Mouse (Mus musculus) lung, adult 18-20 months (tissue): ENCODE data around the gene Pparg.
A peak's percentile ranks its signal among the peaks of the same experiment; 100 is the strongest.

Experiments
- DNase-seq, 2 experiments: peaks; one replicate each; pipeline ENCODE4 v3.0.0; 2022; ENCODE audit warnings: mixed read lengths in 2 of 2

Gene Pparg

DNA sequence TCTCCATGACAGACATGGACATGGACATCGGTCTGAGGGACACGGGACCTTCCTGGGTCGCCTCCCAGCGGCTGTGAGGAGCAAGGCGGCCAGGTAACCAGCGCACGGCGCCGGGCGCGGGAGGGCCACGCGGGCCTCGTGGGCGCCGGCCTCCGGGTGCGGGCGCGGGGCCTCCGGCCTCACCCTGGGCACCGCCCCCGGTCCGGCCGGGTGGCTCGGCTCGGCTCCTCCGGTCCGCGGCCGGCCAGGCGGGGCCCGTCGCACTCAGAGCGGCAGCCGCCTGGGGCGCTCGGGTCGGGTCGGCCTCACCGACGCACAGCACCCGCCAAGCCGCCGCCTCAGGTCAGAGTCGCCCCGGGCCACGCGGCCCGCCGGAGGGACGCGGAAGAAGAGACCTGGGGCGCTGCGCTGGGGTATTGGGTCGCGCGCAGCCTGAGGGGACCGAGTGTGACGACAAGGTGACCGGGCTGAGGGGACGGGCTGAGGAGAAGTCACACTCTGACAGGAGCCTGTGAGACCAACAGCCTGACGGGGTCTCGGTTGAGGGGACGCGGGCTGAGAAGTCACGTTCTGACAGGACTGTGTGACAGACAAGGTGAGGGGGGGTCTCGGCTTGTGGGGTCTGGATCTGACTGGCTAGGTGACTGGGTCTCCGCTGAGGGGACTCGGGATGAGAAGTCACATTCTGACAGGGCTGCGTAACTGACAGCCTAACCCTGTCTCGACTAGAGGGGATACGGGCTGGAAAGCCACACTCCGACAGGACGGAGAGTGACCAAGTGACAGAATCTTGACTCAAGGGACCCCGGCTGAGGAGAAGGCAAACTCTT is at the start of gene Pparg:
Gene Pparg (plus strand): TSS at position 176 of the 830 bp plus-strand sequence.
- DNase-seq: peak; percentile 50 to 60

DNA sequence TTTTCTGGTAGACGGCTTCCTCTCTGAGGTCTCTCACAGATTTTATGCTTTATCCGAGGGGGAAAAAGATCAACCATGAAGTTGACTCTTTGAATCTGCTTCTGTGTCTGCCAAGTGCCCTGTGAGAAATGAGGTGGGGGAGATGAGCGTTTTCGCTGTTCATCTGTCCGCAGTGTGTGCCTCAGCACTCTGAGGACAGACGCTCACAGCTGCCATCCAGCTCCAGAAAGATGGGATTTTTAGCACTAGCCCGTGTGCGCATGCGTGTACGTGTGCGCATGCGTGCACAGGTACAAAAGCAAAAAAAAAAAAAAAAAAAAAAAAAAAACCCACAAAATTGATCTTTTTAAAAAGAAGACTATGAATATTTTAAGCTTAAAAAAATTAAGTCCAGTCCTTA is 48.0 kb upstream of the Pparg start:
- DNase-seq: no peak

DNA sequence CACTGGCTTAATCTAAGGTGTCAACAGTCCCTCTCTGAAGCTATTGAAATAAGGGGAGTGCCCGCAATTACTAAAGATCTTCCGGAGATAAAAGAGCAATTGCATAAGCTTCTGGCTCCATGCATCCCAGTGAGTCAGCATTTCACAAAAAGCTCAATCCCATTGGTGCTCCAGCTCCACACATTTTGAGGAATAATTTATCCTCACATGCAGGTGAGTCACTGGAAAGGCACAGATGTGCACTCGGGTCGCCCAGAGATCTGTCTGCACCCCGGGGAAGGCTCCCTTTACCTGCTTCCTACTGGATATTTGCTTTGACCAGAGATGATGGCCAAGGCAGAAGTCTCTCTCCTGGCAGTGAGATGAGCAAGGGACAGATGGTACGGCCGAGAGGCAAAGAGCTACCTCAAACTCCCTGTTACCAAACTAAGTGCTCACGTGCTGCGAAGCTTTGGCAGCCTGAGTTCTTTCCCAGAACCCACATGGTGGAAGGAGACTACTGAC is 47.5 kb upstream of the Pparg start:
- peak in 1 of 2 experiments; percentile 39 for DNase-seq

DNA sequence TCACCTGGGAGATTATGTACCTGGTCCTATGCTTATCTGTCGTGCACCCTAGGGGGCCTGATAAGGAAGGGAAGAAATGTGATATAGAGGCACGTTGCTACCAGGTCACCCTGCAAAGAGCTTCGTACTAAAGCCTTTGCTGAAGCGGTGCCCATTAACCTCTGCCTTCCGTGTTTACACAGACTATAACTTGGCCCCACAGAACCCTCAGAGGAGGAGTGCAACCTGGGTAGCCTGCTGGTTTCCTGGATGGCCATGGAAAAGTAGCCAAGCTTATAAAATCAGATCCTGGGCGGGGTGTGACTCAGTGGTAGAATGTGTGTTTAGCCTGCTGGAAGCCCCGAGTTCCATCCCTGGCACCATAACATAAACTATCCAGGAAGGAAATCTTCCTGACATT is 46.8 kb upstream of the Pparg start:
- DNase-seq: no peak

DNA sequence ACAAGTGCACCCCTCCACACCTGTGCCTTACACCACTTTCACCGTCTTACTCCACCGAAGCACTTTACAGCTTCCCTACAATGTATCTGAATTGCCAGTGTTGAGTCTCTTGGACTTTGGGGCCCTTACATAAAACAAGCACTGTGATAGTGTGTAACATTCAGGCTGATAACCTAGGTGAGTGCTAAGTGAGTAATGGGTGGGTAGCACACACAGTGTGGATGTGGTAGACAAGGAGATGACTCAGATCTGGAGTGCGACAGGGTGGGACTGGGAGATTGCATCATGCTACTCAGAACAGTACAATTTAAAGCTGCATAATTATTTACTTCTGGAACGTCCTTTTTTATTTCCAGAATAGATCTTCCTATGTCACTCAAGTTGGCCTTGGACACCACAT is 45.0 kb upstream of the Pparg start:
- DNase-seq: peak in 1 of 2 experiments; percentile 31

DNA sequence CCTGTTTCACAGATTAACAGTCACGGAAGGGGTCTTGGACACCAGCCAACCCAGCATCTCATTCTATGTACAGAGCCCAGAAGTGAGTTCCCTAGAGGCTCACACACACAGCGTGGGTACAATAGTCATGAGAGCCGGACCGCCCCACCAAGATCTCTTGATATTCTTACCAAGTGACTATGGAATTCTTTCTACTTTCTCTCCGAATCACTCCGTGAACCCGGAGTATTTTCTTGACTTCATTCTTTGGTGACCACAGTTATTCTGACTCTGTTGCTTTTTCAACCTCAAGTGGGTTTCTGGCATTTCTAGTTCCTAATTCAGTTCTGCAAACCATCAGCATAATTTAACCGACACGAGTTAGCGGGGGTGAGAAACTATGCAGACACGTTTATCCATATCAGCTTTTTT is 43.9 kb upstream of the Pparg start:
- DNase-seq: peak; percentile 25 to 28

DNA sequence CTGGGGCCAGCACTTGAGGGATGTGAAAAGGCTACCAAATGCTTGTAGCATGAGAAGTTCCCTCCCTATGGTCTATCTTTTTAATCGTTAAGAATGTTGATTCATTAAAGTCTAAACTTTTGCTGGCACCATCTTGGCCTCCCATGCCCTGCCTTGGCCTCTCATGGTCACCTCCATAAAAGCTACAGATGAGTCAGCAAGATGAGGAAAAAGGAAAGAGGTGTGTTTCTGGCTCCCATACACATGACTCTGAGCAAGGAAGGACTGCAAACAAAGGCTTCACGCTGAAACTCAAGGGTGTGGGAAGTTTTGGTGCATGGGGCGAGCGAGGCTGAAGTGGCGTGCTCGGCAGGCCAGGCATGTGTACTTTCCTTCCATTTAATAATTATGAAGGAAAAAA is 41.9 kb upstream of the Pparg start:
- DNase-seq: peak in 1 of 2 experiments; percentile 15

DNA sequence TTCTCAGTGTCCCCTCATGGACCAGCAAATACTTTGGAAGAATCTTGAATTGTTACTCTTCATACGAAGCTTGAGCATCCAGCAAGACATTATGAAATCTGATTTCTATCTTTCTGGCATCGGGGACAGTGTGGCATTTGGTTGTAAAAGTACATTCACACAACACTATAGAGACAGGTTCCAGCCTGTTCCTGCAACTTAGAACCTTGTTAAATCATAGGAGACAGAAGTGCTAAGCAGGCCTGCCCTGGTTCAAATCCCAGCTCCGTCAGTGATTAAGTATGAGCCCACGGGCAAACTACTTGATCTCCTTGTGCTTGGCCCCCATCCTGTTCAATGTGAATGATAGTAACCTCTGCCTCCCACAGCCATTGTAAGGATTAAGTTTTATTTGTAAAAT is 41.1 kb upstream of the Pparg start:
- DNase-seq: no peak

DNA sequence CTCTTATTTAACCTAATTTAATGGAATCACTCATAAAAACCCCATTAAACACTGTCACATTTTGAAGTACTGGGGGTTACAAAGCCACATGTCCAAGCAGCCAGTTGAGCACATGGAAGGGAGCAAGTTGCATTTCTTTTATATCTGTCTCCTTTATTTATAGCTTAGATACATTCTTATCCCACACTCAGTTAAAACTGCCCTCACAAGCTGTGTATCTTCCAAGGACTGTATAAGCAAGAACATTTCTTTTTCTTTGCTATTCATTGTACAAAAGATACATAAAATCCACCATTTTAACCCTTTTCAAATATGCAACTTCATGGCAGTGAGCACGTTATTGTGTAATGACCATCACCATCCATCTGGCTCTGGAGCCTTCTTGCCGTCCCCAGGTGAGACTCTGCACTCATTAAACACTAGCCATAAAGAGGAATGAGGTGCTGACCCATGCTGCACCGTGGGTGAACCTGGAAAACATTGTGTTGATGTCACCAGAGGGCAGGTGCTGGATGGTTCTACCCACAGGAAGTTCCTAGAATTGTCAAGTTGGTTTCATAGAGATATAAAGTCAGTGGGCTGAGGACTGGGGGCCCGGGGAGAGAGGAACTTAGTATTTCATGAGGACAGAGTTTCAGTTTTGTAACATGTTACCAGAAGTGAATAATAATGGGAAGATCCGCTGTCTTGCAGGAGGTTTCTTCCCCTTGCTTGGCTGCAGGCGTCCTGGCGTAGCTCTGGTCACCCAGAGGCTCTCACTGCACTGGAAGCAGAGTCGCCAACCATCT is 39.6 kb upstream of the Pparg start:
- DNase-seq: no peak

DNA sequence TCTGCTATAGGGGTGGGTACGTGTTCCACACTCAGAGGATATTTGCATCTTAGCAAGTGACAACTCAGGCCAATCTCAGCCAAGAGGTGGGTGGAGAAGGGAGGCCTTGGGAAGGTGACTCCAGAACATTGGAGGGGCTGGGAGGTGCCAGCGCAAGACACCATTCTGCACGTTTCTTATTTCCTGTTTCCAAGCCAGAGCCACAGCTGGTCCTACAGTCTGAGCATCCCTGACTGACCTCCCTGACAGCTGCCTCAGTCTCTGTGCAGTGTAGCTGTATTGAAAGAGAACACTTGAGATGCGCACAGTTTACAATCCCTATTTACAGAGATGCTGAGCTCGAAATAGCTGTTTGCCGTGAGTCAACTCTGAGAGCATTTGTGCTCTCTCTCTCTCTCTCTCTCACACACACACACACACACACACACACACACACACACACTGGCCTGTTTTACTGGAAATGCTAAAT is 38.8 kb upstream of the Pparg start:
- no peak for DNase-seq

DNA sequence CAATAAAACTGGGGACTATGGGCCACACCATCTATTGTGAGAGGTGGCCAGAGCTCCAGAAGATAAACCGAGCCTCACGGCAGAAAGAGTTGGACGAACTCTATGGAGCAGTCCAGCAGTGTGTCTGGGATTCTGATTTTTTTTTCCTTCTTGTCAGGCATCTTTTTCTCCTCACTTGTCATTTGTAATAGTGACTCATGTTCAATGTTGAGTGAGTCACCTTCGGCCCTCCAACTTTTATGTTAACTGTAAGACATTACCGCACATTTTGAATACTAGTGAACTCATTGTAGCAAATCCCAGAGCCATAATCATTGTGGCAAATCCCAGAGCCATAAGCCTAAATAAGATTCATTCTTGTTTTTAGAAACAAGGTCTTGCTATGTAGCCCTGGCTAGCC is 37.8 kb upstream of the Pparg start:
- DNase-seq: no peak

DNA sequence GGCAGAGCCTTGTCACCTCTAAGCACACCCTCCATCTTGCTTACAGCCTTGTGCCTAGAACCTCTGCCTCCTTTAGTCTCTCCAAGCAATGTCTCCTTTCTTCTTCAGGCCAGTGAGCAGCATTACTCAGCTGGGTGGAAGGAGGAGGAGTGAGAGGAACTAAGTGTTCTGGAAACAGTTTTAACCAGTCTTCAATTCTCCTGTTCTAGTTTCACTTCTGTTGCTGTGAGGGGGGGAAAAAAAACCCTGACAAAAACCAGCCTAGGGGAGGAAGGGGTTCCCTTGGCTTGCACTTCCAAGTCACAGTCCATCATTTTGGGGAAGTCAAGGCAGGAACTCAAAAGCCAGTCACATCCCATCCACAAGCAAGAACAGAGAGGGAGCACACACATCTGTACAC is 29.8 kb upstream of the Pparg start:
- DNase-seq: no peak

DNA sequence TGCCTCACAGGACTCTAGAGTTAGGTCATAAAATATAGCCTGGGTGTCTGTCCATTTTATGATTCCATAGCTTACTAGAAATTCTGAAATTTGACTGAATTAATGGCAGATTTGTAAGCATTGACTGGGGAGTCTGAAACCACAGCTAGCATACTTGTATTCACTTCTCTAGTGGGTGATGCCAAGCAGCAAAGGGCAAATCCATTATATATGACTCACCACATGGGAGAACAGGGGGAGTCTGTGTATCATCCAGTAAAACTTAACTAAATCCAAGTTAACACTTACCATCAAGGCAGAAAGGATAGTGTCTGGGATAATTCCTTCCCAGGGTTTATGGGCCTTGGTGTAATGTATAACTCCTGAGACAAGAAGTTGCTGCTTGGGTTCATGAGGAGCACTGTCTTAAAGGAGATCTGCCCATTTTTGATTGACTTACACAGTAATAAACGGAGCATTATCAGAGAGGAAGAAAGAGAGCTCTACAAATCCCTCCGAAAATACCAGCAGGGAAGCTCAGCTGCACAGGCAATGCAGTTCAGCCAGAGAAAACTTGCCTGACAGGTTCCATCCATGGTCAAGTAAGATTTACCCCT is 27.6 kb upstream of the Pparg start:
- no peak for DNase-seq

DNA sequence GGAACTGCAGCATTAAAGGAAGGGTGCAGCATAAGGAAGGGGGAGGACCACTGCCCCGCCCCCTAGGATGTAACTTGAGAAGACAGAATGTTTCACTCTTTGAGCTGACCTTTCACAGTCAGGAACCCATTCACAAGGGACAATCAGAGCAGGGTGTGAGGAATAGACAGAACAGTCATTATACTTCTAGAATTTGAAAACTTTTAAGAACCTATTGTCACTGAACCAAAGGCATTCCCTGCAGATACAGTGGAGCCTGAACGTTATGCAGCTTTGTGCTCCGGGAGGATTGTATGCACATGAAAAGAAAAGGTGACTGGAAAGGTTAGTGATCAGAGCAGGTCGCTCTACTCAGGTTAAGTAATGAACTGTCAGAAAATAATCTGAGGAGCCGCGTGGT is 25.2 kb upstream of the Pparg start:
- no peak for DNase-seq

DNA sequence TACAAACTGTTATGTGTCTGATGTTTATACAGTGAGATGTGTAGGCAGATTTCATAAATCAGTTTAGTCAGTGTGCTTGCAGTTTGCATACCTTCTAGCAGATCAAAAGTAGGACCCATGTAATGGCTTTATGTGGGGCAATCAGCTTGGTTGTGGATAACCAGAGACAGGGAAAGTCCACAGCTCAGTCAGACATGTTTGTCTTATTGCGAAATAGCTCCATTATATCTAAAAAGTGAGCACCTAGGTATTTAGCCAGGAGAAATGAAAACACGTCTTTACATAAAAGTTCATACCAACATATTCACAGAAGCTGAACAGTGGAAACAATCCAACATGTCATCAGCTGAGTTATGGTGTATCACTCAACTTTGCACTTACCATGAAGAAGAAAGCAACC is 20.7 kb upstream of the Pparg start:
- no peak for DNase-seq

DNA sequence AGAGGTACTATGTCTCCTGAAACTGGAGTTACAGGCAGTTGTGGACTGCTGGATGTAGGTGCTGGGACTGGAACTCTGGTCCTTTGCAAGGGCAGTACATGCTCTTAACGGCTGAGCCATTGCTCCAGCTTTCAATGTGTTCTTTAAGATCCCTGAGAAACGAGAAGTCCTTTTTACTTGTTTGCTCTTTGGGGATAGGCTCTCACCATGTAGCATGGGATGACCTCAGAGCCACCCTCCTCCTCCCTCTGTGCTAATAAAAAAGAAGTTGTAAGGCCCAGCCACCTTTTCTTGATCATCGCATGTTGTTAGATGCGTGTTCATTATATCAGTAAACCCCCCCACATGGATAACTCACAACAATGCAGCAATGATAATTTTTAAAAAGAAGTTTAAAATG is 17.7 kb upstream of the Pparg start:
- DNase-seq: no peak

DNA sequence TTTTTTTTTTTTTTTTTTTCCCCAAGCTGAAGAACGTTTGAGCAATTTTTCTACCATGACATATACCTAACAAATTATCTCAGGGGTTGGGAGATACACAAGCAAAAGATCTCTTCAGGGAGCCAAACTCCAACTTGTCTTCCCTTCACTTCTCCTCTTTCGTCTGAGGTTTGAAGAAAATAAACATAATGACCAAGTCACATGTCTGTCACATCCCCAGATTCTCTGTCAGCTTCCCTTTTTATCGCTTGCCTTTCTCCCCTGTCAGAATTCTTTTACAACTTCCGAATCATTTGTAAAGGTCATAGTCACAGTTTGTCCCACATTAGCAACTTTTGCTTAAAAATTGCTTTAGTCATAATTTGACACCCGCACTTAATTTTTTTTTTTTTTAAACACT is 17.2 kb upstream of the Pparg start:
- no peak for DNase-seq

DNA sequence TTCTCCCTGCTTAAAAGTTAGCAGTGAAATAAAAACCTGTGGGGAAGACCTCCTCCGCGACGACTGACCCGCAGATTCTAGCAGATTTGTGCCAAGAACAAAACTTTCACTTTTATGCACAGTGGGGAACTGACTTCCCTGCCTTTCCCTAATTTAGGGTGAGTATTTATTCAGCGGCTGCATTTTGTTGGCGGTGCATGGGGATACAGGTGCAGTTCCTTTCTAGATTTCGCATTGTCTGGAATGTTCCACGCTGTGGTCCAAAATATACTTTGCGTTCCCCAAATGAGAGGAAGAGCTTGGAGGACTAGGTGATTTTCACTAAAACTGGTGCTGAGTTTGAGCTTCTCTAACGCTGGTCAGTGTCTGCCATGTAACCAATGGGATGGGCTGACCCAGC is 16.6 kb upstream of the Pparg start:
- no peak for DNase-seq

DNA sequence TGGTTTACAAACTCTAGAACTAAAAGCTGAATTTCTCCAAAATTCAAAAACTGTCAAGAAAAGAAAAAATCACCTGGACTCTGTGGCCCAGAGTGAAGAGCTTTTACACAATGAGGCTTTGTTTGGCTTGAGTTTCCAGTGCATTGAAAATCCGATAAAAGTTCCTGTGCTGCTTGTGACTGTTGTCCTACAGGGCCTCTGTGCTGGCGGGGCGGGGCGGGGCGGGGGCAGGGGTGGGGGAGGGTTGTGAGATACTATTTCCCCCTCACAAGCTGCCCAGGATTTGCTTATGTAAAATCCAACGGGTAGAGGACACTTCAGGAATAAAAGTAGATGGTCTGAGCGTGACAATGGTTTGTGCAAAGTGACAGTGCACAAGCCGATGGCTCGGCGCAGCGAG is 16.2 kb upstream of the Pparg start:
- DNase-seq: no peak

DNA sequence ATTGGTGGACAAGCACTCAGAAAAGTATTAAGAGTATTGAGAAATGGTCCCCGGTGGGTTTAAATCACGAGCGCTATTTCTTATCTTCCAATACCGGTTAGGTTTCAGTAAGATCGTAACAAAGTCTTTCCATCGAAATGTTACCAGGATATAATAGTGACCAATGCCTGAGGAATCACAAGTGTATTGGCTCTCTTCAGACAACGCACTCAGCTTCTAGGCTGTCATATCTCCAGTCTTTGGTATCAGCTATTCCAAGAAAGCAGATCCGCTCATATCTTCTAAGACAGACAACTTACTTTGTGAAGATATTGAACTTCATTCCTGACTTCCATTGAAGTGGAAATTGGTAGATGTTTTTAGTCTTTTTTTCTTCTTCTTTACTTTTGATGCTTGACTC is 15.7 kb upstream of the Pparg start:
- DNase-seq: no peak

DNA sequence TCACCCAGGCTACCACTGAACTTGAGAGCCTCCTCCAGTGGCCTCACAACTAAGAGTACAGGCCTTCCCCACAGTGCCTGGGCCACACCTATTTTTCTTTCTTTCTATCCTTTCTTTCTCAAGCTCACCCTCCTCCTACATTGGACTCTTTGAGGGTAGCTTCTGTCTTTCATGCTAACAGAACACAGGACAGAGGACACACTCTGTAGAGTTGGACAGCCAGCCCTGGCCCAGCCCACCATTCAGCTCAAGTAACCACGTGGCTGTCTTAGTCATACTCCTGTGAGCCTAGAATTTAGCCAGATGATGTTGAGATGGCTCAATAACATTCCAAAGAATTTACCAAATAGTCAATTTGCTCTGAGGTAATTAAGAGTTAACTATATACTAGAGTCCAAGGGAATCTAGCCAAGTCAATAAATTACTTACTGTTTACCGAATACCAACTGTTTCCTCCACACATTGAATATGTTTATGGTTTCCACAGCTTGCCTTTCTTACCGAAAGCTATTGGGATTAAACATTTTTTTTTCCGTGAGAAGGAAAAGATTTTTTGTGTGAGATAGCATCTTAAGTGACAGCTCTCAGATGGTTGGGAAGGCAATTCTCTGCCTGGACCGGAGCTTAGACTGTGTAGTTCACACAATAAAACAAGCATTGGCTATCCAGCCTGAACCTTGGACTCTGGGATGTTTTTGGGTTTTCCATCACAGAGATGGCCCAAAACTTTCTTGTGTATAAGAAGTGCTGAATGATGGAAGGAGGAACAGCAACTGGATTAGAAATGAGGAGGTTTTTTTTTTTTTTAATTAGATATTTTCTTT is 10.9 kb upstream of the Pparg start:
- DNase-seq: no peak

DNA sequence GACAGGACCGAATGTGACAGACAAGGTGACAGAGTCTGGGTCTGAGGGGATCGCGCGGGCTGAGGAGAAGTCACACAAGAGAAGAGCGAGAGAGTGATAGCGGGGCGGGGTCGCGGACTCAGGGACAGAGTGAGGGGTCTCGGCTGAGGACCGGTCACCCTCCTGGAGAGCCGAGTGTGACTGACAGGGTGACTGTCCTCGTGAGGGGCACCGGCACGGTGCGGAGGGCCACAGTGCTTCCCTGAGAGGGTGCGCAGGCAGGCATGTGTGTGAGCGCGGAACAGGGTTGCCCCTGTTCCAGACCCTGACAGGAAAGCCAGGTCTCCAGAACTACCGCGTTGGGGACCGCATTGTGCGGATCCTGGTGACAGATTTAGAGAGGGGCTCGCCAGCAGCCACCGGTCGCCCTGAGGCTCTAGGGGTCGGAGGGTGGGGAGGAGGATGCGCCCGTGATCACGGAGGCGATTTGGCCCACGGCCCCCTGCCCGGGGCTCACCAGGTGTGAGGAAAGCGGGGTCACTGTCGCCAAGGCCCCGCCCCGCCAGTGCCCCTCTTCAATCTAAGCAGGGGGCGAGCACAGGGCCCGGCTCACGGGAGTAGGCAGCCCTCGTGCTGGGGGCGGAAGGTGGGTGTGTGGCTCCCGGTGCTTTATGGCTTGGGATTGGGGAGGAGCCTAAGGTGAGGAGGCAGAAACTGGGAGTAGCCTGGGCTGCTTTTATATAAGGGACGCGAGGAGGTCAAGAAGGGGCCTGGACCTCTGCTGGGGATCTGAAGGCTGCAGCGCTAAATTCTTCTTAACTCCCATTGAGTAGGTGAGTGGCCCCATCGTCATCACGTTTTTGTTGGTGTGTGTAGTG is 1.1 kb downstream of the Pparg start:
- peak; percentile 59 to 61 for DNase-seq
